Mouse (Mus musculus): ENCODE results near the gene Grtp1. TPM values are rescaled to one million over a fixed set of nuclear protein-coding genes. Genes with fewer than 3 reads are reported as not detected.
"Not testable (repeated sequence)": the region's sequence is repeated elsewhere in the genome, so short reads cannot be mapped to it uniquely, and the experiment has no call there.

Gene Grtp1
- polyA plus RNA-seq, 1 experiment, result 19.0 TPM

DNA sequence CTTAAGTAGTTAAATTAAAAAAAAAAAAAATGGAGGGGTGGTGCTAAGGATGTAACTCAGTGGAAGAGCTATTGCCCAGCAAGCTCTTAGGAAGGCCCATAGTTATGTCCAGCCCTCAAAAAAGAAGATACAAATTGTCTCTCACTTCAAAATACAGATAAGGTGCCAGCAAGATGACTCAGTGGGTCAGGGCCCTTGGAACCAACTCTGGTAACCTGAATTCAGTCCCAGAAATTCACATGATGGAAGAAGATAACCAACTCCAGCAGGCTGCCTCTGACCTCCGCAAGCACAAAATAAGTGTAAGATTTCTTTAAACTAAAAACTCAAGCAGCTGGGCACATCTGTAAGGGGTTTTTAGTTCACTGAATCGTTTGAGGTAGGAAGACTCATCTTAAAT lies 51.9 kb downstream of the Grtp1 start:
- 66% methylated on average over 2 of the region's 2 CpGs for WGBS
- H3K4me3 ChIP-seq (replicated peaks; ENCODE audit: extremely low read depth, low read depth, low read length), result no peak overlapping the region
- TF ChIP-seq POLR2A (IDR thresholded peaks at IDR 0.05; ENCODE audit: borderline replicate concordance, extremely low read depth, low read depth, low read length), result no peak
- no peak for TF ChIP-seq CTCF (IDR thresholded peaks at IDR 0.05; ENCODE audit: insufficient read depth, low read length)
- H3K4me1 ChIP-seq (ENCODE audit: control insufficient read depth, insufficient read depth, low read length), result no peaks in the 10 kb centered on the region
- no peak for DNase-seq

GRCm38 (mm10) chr8:13141681-13142080 lies 58.7 kb downstream of the Grtp1 start:
- H3K4me3 ChIP-seq (replicated peaks; ENCODE audit: extremely low read depth, low read depth, low read length), result no peak overlapping the region
- no peaks in the 10 kb centered on the region for H3K4me1 ChIP-seq (ENCODE audit: control insufficient read depth, insufficient read depth, low read length)
- no peak for TF ChIP-seq POLR2A (IDR thresholded peaks at IDR 0.05; ENCODE audit: borderline replicate concordance, extremely low read depth, low read depth, low read length)
- TF ChIP-seq CTCF (IDR thresholded peaks at IDR 0.05; ENCODE audit: insufficient read depth, low read length), result no peak
- 92% methylated on average over 5 of the region's 5 CpGs for WGBS
- DNase-seq, result no peak

GRCm38 (mm10) chr8:13139641-13140182 lies 60.7 kb downstream of the Grtp1 start:
- Histone ChIP-seq H3K4me1 (ENCODE audit: control insufficient read depth, insufficient read depth, low read length) (no peaks in the 10 kb centered on the region), H3K4me3 (replicated peaks; ENCODE audit: extremely low read depth, low read depth, low read length) (no peak overlapping the region)
- TF ChIP-seq POLR2A (IDR thresholded peaks at IDR 0.05; ENCODE audit: borderline replicate concordance, extremely low read depth, low read depth, low read length) (no peak), CTCF (IDR thresholded peaks at IDR 0.05; ENCODE audit: insufficient read depth, low read length) (no peak)
- no peak for DNase-seq
- 89% methylated on average over 6 of the region's 6 CpGs for WGBS

GRCm38 (mm10) chr8:13132220-13132619 lies 68.2 kb downstream of the Grtp1 start:
- TF ChIP-seq CTCF (IDR thresholded peaks at IDR 0.05; ENCODE audit: insufficient read depth, low read length), result peak; percentile 62
- 61% methylated on average over 9 of the region's 9 CpGs for WGBS
- not testable (repeated sequence) for H3K4me3 ChIP-seq (replicated peaks; ENCODE audit: extremely low read depth, low read depth, low read length); H3K4me1 ChIP-seq (ENCODE audit: control insufficient read depth, insufficient read depth, low read length)
- DNase-seq, result peak; percentile 32

DNA sequence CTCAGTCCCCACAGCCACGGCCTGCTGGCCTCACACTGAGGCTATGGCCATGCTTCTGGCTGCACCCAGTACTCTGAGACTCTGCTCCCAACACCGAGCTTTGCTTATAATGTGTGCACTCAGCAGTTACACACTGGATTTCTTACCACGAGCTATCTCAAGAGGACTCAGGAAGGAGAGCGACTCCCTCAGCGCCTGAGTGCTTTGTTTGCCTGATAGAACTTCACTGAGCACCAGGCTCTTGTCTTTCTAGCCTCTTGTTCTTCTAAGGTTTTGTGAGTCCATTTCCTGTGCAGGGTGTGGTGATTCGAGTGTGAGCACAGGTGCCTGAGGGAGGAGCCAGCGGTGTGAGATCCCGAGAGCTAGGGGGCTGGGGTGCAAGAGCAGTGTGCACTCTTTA lies 75.5 kb downstream of the Grtp1 start:
- WGBS, result 73% methylated on average over 8 of the region's 8 CpGs
- no peak for DNase-seq
- no peaks in the 10 kb centered on the region for H3K4me1 ChIP-seq (ENCODE audit: control insufficient read depth, insufficient read depth, low read length)
- H3K4me3 ChIP-seq (replicated peaks; ENCODE audit: extremely low read depth, low read depth, low read length), result no peak overlapping the region
- TF ChIP-seq POLR2A (IDR thresholded peaks at IDR 0.05; ENCODE audit: borderline replicate concordance, extremely low read depth, low read depth, low read length) (no peak), CTCF (IDR thresholded peaks at IDR 0.05; ENCODE audit: insufficient read depth, low read length) (no peak)

DNA sequence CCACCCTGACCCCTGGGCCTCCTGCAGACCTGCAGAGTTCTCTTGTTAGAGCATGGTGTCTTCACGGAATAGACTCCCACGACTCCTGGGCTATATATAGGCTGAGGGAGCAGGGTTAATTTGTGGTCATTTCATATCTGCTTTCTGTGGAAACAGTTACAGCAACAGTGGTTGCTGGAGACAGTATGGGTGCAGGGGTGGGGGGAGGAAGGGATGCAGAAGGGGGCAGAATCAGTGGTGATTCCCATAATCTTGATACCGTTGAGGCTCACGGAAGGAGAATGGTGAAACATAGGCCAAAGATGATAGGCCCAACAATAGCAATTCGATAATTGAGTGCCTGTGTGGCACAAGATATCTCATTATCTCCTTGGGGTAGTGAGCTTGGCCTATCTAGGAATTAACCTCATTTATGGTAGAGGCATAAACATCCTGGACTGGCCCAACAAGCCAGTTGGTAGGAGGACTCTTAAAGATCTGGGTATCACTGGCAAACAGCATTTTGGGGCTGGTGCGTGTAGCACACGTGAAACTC lies 77.5 kb downstream of the Grtp1 start:
- TF ChIP-seq CTCF (IDR thresholded peaks at IDR 0.05; ENCODE audit: insufficient read depth, low read length) (no peak), POLR2A (IDR thresholded peaks at IDR 0.05; ENCODE audit: borderline replicate concordance, extremely low read depth, low read depth, low read length) (no peak)
- WGBS, result 94% methylated on average over 7 of the region's 7 CpGs

More for the DNA sequence above, 77.5 kb downstream of the Grtp1 start:
- no peaks in the 10 kb centered on the region for H3K4me1 ChIP-seq (ENCODE audit: control insufficient read depth, insufficient read depth, low read length)
- no peak for DNase-seq
- H3K4me3 ChIP-seq (replicated peaks; ENCODE audit: extremely low read depth, low read depth, low read length), result no peak overlapping the region

Other genes with a start within 250 kb of the Grtp1 start
- gene F7, start 174.6 kb downstream of the Grtp1 start, polyA plus RNA-seq (2012; rRNA removed), result 8.5 and 27.2 TPM in 2 replicates
- gene F10, start 163.3 kb downstream of the Grtp1 start, polyA plus RNA-seq (2012; rRNA removed), result 6.0 and 18.5 TPM in 2 replicates
- 3.2 and 4.5 TPM in 2 replicates for gene Proz, start 139.7 kb downstream of the Grtp1 start, polyA plus RNA-seq (2012; rRNA removed)
- gene Pcid2, start 95.2 kb downstream of the Grtp1 start, polyA plus RNA-seq (2012; rRNA removed), result 21.3 and 22.1 TPM in 2 replicates
- 37.3 and 41.4 TPM in 2 replicates for gene Cul4a, start 95.0 kb downstream of the Grtp1 start, polyA plus RNA-seq (2012; rRNA removed)
- gene Lamp1, start 41.5 kb downstream of the Grtp1 start, polyA plus RNA-seq (2012; rRNA removed), result 602 and 729 TPM in 2 replicates
- gene Adprhl1, start 53.5 kb upstream of the Grtp1 start, polyA plus RNA-seq (2012; rRNA removed), result 0.91 and 2.2 TPM in 2 replicates
- gene Dcun1d2, start 87.5 kb upstream of the Grtp1 start, polyA plus RNA-seq (2012; rRNA removed), result 19.7 and 23.3 TPM in 2 replicates
- 35.4 and 39.4 TPM in 2 replicates for gene Tmco3, start 87.6 kb upstream of the Grtp1 start, polyA plus RNA-seq (2012; rRNA removed)
- 17.1 and 28.0 TPM in 2 replicates for gene Tfdp1, start 138.1 kb upstream of the Grtp1 start, polyA plus RNA-seq (2012; rRNA removed)
- gene Atp4b, start 196.2 kb upstream of the Grtp1 start, polyA plus RNA-seq (2012; rRNA removed), result 0.49 TPM in 1 of 2 replicates, not detected in the other
- gene Grk1, start 204.5 kb upstream of the Grtp1 start, polyA plus RNA-seq (2012; rRNA removed), result not detected in 2 replicates
- 5.5 and 7.3 TPM in 2 replicates for gene Tmem255b, start 234.6 kb upstream of the Grtp1 start, polyA plus RNA-seq (2012; rRNA removed)